Mouse (Mus musculus) urinary bladder, postnatal 25 days (tissue): ENCODE results near the gene Vdac1.

Experiments
- DNase-seq: peaks from one replicate; pipeline ENCODE4 v3.0.0; 2022; ENCODE audit warnings: low spot score

Gene Vdac1

DNA sequence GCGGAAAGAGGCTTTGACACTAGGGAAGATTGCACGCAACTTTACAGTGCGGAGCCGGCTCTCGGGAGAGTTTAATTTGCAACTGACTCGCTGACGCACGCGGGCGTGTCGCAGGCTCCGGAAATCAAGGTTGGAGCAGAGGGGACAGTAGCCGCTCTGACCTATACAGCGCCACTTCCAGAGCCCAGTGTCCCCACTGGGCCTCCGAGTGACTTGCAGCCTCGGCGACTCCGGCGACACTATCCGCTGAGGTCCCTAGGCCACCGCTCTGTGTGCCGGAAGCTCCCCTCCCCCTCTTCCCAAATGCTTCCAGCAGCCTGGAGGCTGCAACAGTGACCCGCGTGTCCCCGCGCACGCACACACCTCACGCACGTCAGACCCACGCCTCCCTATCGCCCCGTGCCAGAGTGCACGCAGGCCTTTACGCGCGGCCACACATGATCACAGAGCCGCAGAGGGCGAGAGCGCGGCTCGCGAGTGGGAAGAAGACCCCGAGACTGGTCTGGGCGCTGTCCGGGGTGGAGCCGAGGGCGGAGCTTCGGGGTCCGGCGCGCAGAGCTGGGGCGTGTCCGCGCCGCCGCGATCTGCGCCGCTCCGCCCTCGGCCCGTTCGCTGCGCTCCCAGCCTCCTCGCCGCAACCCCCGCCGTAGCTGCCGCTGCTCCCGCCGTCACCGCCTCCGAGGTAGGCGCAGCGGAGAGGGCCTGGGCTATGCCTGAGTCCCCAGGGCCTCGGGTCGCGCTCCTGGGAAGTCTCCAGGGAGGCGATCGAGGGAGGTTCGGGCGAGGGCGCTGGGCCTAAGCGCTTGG lies at the start of gene Vdac1:
TSS of gene Vdac1 (plus strand) at position 390 of the 807 bp plus-strand sequence.
- DNase-seq: peak; percentile 88

DNA sequence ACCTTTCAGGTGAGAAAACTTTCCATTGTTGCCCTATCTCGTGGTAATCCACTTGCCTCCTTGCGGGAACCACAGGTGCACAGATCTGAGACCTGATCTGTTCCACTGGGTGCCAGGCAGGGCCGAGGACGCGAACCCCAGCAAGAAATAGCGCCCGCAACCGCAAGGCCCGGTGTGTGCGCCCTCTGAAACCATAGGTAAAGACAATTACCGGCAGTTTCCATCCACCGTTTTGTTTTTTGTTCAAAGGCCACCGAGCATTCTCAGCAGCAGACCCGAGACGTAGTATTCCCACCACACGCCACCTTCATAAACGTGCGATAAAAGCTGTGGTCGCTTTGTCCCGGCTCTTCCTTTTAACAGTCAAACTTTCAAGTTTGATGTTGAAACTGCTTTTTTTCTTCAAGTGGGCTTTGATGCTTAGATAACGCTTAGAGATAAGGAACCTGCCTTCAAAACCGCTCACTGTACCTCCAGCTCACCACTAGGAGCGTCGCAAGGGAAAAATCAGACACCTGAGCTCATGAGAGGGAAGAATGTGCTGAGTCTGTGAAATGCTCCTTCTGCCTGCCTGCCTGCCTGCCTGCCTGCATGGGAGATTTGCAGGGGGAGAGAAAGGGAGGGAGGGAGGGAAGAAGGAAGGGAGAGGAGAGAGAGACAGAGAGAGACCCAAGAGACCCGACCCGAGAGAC lies 46.4 kb upstream of the Vdac1 start:
- DNase-seq: no peak

DNA sequence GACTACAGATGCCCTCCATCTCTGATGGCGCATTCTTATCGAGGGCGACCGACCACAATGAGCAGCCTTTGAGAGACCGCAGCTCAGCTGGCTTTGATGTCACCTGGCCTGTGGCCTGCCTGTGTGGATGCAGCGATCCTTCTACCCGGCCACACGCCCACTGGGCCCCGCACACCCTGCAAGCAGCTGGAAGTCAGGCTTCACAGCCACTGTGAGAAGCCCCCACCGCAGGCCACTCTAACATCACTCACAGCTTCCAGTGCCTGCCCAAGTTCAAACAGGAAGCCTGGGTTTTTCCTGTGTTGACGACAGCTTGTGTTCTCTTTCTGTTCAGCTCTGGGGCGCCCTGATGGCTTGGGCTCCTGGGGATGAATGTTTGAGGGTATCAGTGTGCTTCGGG lies 42.2 kb upstream of the Vdac1 start:
- no peak for DNase-seq

DNA sequence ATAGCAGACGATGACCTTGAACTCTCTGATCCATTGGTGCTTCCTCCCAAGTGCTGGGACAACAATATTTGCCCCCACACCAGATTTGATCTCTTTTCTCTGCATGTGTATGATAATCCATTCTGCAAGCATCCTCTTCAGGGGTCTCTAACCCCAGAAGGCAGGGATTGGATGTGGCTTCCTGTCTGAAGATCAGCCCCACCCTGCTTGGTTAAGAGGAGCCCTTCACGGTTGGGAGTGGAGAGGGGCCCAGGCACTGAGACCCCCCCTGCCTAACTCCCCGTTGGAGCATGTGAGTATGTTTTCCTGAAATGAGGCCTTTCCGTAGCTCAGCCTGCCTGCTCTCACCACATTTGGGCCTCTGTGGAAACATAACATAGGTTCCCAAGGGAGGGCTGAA lies 41.0 kb upstream of the Vdac1 start:
- DNase-seq: no peak

DNA sequence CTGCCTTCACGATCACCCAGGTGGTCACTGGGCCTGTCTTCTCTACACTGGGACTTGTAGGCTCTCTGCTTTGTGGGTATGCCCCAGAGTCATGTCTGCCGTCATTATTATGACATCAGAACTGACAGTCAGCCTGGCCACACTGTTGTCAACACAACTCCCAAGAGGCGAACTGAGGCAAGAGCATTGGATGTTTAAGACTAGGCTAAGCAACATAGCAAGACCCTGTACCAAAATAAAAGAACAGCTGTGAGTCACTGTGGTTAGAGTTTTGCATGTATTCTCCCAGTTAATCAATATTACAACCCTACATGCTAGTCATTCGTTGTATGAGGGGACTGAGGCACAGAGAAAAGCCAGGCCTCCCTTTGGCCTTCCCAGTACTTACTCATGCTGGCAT lies 40.1 kb upstream of the Vdac1 start:
- DNase-seq: no peak

DNA sequence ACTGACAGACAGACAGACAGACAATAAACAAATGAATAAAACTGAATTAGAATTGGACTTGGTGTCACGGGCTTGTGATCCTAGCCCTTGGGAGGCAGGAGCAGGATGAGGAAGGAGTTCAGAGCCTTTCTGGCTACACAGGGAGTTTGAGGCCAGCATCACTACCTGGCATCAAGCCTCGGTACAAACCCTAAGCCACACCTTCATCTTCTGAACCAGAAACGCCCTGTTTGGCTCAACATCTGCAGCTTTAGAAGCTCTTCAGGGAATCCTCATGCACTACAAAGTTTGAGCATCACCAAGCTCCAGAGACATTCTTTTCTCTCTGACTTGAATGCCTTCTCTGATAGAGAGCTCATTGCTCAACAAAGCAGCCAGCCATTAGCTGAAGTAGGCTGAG lies 39.1 kb upstream of the Vdac1 start:
- no peak for DNase-seq

DNA sequence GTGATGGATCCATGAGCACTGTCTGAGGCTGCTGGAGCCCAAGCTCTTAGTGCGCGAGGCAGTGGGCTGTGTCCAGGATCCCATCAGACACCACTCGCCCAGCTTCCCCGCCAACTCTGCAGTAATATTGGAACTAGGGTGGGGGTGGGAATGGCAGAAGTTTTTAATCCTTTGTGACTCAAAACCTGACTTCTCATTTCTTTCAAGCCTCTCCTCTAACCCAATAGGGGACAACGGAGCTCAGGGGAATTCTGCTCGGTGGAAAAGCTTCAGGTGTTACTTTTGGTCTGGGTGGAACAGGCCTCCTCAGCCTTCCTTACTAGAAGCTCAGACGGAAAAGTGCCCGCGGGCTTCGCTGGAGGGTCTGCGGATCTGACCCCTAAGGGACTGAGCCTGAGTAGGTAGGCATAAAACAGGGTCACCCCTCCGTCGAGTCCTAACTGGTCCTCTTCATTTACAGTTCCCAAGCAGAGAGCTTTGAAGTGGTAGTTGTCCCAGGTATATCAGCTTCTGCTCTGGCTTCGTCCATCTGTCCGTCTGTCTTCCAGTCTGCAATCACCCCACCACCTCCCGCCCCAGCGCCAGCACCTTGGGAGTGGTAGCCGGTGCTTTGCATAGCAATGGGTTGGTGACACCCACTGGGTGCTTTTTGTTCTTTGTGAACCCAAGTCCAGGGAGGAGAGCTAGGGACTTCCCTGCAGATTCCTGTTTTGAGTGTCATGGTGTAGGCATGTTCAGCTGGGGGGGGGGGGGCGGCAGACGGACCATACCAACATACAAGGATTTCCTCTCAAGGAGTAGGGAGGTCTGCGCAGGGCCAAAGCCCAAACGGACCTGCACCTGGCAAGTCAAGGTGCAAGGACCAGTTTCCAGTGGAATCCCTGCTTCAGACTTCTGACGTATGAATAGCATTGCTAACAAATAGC lies 36.0 kb upstream of the Vdac1 start:
- no peak for DNase-seq

DNA sequence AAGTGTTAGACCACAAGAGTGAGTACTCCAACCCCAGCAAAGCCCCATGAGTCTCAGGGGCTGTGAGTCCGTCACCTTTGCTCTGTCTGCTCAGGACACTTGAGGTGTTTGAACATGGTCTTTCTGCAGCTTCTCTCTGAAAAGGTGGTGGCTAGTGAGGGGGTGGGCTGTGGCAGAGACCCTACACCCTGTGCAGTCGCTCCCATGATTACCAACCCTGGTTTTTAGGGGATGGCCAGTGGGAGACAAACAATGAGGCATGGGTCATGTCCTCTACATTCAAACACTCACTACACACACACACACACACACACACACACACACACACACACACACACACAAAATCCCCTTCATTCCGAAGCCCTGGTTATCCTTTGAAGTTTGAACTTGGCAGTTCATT lies 33.3 kb upstream of the Vdac1 start:
- no peak for DNase-seq

DNA sequence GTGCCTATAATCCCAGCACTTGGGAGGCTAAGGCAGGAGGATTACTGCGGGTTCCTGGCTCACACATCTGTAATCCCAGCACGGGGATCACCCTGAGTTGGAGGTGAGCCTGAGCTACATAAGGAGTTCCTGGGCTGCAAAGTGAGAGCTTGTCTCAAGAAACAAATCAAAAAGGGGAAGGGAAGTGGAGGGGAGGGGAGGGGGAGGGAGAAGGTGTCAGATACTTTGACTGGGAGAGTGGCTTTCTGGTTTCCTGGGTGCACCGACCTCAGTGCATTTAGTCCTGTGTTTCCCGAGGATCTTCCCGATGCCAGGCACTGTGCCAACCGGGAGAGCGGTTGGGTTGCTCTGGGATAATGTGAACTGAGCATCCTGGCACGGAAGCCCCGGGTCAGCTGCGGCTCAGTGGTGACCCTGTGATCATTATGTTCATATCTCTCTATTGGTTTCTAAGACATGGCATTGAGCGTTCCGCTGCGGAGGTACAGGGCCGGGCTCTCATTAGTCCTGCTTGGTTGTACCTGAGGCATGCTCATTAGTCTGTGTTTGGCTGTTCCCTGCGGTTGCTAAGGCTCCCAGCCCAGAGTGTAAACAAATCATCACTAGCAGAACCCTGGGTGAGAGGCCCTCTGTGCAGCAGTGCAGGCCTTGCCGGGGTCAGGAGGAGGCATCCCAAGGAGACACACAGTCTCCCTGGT lies 28.1 kb upstream of the Vdac1 start:
- DNase-seq: no peak

DNA sequence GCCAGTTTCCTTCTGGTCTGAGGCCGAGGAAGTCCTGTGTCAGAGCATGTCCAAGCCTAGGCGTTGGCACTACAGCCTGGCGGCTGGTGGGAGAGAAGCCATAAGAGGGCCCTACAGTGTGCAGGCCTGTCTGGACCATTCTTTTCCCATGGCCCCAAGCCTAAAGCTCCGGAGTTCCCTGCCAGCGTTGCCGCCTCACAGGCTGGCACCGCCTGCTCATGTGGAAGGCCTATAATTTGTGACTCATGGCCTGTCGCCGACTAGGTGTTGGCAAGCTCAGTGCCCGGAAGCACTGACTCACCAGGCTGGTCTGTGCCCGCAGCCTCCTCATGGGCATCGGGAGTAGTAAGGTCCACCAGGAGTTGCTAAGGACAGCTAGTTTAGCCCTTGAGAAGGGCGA lies 27.0 kb upstream of the Vdac1 start:
- DNase-seq: peak; percentile 39

DNA sequence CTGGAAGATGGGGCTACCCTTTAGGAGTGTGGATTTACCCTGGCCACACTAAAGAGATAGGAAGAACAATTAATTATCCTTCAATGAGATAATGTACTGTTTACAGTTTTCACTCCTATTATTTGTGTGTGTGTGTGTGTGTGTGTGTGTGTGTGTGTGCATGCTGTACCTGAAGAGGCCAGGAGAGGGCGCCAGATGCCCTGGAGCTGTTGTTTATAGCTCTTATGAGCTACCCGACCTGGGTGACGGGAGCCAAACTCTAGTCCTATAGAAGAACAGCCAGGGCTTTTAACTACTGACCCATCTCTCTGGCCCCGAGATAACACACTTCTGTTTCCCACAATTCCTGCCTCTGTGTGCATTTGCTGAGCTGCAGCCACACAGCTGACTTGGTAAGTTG lies 25.4 kb upstream of the Vdac1 start:
- no peak for DNase-seq

DNA sequence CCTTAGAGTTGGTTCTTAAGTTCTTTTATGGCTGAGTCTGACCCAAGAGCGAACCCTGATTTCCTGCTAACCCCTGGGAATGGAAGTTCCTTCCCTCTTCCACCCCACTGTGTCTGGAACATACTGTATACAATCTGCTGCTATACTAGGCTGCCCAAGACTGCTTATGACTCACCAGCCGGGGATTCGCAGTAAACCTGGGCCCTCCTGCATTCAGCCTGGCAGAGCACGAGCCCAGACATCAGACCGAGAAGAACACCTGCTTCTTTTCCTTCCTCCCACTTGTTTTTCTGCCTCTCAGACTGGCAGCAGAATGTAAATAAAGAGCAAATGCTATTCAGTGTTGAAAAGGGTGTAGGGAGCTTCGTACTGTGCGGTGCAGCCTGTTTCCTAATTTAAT lies 24.7 kb upstream of the Vdac1 start:
- DNase-seq: no peak

DNA sequence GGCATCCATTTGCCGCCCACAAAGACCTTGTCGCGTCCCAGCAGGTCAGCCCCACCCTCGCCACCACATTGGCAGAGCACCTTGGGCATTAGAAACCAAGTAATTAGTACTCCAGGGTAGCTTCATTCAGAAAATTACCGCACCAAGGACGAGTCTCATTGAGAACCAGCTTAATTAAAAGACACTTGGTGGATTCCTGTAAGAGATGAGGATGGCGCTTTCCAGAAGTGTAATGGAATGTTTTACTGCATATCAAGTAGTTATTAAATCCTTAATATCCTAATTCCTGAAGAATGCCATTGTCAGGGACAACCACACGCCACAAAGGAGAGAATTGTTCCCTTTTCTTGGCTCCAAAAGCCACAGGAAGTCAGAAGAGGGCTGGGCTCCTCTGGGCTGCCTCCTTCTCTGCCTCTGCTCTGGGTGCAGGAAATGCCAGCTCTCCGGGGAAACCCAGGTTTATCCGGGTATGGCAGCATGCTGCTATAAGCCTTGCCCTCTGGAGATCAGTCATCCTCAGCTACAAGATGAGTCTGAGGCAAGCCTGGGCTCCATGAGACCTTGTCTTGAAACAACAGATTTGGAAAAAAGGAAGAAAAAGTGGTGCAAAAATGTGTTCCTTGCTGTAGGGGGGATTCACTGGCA lies 22.9 kb upstream of the Vdac1 start:
- DNase-seq: no peak

DNA sequence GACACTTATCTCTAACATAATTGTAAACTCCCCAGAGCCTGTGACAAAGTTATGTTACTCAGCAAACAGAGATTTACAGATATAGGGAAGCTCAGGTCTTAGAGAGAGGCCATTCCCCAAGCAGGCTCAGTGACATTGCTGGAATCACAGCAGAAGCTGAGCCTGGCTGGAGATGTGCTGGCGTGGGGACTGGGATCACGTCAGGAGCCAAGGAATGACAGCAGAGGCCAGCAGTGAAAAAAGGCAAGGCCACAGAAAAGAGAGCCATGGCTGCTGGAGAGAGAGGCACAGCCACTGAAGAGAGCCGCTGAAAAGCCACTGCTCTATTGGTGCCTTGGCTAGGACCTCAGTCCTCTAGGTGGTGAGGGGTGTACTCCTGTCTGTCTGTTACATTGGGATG lies 22.3 kb upstream of the Vdac1 start:
- no peak for DNase-seq

DNA sequence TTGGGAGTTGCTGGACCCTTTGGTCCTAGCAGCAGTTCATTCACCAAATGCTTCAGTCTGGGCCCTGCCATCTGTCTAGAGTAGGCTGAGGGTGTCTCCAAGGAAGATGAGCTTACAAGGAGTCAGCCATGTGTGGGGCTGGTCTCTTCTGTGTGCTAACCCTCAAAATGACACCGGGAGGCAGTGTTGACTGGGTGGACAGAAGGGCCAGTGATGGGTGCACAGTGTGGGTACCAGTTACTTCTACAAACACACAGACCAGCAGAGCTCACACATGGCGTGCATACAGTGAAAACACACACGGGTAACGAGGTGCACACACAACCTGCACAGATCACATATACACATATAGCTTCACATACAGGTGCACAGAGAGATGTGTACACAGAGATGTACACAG lies 21.6 kb upstream of the Vdac1 start:
- no peak for DNase-seq

DNA sequence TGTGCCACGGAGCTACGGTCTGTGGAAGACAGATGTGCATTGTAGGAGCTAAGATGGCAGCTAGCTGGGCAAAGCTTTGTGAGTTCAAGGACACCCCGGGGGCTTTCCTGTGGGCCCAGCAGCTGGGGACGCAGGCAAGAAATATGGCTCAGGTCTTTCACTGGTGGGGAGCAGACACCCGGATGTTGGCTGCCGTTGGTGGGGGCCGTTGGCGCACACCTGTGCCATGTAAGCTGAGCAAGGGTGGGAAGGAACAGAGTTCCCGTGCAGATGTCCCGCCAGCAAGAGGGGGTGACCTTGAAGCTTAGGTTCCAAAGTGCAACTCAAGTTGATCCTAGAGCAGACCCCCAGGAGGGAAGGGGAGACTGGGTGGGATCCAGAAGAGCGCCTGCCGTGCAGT lies 21.1 kb upstream of the Vdac1 start:
- no peak for DNase-seq

DNA sequence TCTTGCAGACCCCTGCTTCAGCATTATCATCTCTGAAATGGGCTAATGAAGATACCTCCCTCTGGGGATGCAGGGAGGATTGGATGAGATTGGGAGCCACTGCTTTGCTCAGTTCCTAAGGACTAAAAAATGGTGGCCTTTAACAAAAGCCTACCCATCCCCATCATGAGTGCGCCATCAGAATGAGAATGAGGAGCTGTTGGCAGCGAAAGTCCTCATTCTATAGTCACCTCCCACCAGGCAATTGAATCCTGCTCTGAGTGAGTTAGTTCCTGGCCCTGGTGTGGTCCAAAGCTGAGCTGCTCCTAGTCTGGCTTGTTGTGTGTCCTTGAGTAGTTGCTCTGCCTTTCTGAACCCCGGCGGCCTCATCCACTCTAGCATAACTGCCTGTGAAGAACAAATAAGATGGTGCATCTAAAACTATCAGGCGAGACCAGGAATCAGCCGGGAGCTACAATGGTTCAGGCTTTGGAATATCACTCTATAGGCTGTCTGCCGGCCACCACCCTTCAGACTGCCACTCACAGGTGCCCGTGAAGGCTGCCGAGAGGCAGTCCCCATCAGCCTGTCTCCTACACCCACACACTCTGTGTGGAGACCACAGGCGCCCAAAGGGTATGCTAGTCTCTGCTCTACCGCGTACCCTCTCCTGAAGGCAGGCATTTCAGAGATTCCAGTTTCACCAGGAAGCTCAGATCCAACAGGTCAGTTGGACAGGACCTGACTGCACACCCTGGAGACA lies 20.4 kb upstream of the Vdac1 start:
- DNase-seq: no peak

DNA sequence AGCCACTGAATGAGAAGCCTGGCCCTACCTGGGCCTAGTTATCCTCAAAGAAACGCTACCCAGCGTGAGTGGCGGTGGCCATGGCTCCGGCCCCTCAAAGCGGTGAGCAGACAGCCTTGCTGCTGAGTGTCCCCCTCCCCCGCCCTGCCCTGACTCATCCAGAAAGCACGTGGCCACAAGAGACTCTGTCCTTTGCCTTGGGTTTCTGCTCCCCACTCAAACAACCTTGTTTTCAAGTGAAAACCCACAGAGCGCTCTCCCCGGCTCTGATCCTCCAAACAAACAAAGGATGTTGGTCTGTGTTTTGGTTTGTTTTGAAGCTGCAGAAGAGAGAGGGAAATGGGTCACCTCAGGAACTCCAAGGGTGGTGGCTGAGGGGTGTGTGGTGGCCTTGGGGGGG lies 19.7 kb upstream of the Vdac1 start:
- DNase-seq: no peak

DNA sequence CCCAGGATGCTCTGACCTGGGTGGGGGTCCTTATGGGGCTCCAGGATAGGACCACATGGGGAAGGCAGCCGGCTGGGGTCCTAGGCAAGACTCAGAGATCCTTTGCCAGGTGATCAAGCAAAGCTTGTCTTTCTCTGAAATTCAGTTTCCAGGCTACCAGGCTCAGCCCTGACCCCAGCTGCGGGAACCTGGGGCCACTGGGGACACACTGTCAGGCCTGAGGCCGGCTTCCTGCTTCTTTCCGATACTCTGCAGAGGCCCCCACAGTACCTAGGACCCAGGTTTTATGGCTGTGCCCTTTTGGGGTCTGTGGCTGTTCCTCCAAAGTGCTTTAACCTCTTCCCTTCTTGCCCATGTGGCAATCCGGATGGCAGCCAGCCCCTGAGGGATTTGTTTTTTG lies 19.2 kb upstream of the Vdac1 start:
- no peak for DNase-seq

DNA sequence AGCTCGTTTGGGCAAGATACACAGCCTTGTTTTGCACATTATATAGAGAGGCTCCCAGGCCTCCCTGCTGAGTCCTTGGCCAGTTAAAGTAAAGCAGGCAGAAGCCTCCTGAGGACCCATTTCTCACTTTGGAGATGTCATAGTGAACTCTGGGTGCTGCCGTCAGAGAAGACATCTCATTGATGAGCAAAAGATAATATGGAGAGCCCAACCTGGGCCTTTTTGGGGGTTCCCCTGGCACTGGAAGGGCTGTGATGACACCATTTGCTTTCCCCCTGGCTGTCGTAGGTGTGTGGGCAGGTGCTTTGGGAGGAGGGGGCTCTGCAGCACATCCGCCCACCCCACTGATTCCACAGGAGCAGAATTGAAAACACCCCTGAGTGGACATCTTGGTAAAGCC lies 18.4 kb upstream of the Vdac1 start:
- DNase-seq: no peak

DNA sequence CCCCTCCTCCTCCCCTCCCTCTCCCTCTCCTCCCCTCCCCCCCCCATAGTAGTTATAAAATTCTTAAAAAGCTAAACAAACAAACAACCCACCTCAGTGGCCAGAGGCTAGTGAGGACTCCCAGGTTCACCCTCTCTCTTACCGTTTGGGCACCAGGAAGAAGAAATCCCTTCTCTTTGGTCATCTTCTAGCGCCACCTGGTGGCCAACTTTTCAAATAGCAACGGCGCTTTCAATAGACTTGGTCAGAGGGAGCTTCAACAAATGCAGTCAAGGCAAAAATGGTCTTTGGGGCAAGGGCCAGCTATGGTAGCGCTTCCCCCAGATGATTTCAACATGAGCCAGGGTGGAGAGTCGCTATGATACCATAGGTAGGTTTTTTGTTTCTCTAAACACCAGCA lies 17.5 kb upstream of the Vdac1 start:
- peak; percentile 84 for DNase-seq
